Mouse (Mus musculus): ENCODE data around the gene Gpatch2.

The Gpatch2 gene

DNA sequence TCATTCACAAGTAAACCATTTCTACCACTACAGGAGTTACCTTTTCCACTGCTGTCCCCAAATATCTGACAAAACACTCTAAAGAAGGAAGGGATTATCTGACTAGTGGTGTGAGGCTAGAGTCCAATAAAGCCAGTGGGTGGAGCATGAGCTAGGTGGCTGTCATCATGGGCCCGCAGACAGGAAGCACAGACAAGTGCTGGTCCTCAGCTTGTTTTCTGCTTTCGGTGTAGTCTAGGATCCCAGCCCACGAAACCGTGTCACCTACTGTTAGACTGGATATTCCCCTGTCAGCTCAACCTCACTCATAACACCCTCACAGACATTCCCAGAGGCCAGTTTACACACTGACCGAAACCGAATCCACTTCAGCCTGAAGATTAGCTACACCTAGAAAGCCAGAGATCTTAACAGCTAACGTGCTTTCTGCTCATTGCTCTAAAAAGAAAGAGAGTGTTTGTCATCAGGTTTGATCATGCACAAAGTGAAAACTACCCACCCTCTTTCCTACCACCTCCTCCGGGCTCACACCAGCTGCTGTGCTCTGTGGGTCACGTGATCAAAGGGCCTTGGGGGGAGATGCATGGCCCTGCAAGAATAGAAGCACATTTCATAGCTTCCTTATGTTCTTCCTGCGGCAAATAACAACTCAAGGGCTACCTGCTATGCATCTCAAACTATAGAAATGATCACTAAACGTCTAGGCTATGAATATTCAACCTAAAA is 161.8 kb downstream of the Gpatch2 start:
- peak; percentile 17 to 18 for DNase-seq

DNA sequence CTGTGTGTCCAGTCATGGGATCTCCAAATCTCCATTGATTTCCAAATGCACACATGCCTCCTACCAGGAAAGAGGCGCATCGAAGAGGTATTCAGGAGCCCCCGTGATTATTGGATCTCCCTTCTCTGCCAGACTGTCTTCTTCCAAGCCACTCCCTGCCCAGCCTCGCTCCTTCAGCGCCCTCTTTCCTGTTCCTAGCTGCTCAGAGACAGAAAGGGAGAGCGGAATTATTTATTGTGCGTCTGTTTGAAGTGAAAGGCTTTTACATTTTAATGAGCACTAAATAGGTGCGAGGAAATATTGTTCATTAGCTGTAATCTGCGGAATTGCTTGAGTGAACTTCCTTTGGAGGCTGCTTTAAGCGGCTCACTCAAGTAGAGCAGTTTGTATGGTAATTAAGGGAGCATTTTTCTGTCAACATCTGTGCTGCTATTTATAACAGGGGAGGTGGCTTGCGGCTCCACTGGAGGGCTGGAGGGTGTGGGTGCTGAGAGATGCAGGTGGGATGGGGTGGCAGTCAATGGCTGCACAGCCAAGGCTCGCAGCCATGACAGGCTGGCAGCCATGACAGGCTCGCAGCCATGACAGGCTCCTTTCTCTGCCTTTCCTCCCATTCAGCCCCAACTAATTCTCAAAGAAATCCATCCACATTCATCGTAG is 162.7 kb downstream of the Gpatch2 start:
- peak in 1 of 2 experiments; percentile 12 for DNase-seq

DNA sequence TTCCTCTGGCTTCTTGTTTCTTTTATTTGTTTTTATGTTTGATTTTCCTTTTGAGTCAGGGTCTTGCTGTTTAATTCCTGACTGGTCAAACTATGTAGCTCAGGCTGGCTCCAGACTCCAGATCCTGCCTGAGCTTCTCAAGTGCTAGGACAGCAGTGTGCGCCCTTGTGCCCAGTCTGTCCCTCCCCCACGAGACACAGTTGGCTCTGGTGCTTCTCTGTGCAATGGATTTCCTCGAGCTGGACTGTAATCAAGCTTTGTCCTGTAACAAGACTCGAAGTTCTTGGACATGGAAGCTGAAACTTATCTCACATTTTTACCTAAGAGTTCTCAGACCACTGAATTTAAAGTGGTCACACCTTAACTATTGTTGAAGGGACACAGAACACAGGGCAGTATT is 174.2 kb downstream of the Gpatch2 start:
- DNase-seq: no peak

DNA sequence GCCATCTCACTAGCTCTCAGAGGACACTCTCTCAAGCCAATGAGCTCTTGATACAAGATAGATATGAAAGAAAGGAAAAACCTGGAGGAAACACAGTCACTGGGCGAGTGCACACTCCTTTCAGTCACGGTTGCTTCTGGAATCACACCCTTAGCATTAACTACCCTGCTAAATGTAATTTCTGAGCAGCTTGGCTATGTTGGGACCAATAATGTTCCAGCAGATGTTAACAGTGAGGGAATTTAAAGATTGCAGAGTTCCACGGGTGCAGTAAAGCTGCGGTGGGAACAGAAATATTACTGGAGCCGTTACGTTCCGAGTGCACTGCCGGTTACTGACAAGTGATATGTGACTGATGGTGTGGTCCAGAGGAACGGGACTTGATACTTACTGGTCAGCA is 185.5 kb downstream of the Gpatch2 start:
- no peak for DNase-seq
